Mouse (Mus musculus) G1E (cell line): Measurements from ENCODE around the gene Ntf3.

Experiments used
- CTCF ChIP-seq: IDR thresholded peaks from 2 replicates; pipeline ENCODE4 v1.5.1; 2012; ENCODE audit warnings: low read depth, low read length, inconsistent platforms, mixed read lengths
- GATA1 ChIP-seq: IDR thresholded peaks from 2 replicates; pipeline ENCODE4 v1.6.1; 2012; ENCODE audit warnings: borderline replicate concordance, low read length, inconsistent platforms, mixed read lengths
- GATA2 ChIP-seq: IDR thresholded peaks from 2 replicates; pipeline ENCODE4 v1.6.1; 2012; ENCODE audit warnings: low read depth, low read length, inconsistent platforms, borderline replicate concordance
- POLR2AphosphoS5 ChIP-seq: IDR thresholded peaks from 2 replicates; pipeline ENCODE4 v1.6.1; 2012; ENCODE audit warnings: low read depth, low read length, inconsistent platforms; ENCODE audit not compliant: insufficient replicate concordance

- no peak for TF ChIP-seq CTCF
- no peak for TF ChIP-seq GATA1
- TF ChIP-seq GATA2: no peak
- TF ChIP-seq POLR2AphosphoS5: no peak
These were observed 69.2 kb downstream of the Ntf3 start for GRCm38 (mm10) chr6:126097471-126097870.
